ENCODE assay signal across 23 mouse cellular contexts in genomic region chr5:144234222-144234621, GRCm38 (mm10). TPM values are rescaled to one million over a fixed set of nuclear protein-coding genes. Genes with fewer than 3 reads are reported as not detected.
DNase-seq lines count a peak whose midpoint lies in the region; ATAC-seq and TF ChIP-seq lines count a peak whose summit lies in the region.
"Had no signal": no experiment of that assay in that cellular context is flagged by ENCODE, and none has a peak within 500 bp of the region (broad histone marks: within the 10 kb centered on the region; RNA-seq: fewer than 3 reads in every experiment).

No protein-coding gene starts in this region.

- TF ChIP-seq POLR2A in lung, adult 2 months (IDR thresholded peaks at IDR 0.05; ENCODE audit: borderline replicate concordance, extremely low read depth, low read depth, low read length), result no peak

- H3K36me3 ChIP-seq in lung, embryonic 16.5 days (ENCODE audit: control insufficient read depth, insufficient read depth, low read length), result no peaks in the 10 kb centered on the region
- no peaks in the 10 kb centered on the region for H3K36me3 ChIP-seq in hindbrain, embryonic 12.5 days
- H3K36me3 ChIP-seq: G1E; heart, embryonic 13.5 days had no signal

- 0 out of 2 replicates have a peak overlapping the region, but pooled peaks have one; percentile 52 for H3K27ac ChIP-seq in lung, embryonic 16.5 days (ENCODE audit: low read length)
- no peak overlapping the region for H3K27ac ChIP-seq in hindbrain, embryonic 12.5 days
- H3K27ac ChIP-seq: forebrain, embryonic 13.5 days; gastrocnemius, adult 2 months; heart, embryonic 13.5 days had no signal

- H3K27me3 ChIP-seq in lung, embryonic 16.5 days (ENCODE audit: control insufficient read depth, insufficient read depth, low read depth, low read length), result no peaks in the 10 kb centered on the region
- no peaks in the 10 kb centered on the region for H3K27me3 ChIP-seq in hindbrain, embryonic 12.5 days
- H3K27me3 ChIP-seq: forebrain, embryonic 13.5 days; heart, embryonic 13.5 days; Patski had no signal

- 0 out of 2 replicates have a peak, but pooled peaks cover 2% of the 10 kb centered on the region for H3K9me3 ChIP-seq in lung, embryonic 16.5 days (ENCODE audit: control insufficient read depth, low read length)
- no peaks in the 10 kb centered on the region for H3K9me3 ChIP-seq in hindbrain, embryonic 12.5 days (replicated peaks)
- H3K9me3 ChIP-seq: forebrain, embryonic 13.5 days; G1E had no signal

- H3K4me1 ChIP-seq in lung, embryonic 16.5 days (replicated peaks; ENCODE audit: control insufficient read depth, insufficient read depth, low read length), result no peaks in the 10 kb centered on the region
- H3K4me1 ChIP-seq in lung, adult 2 months (ENCODE audit: control insufficient read depth, insufficient read depth, low read length), result peaks cover 3% of the 10 kb centered on the region; the same call in 1 of the 2 replicates
- H3K4me1 ChIP-seq in hindbrain, embryonic 12.5 days, result no peaks in the 10 kb centered on the region
- H3K4me1 ChIP-seq: forebrain, embryonic 13.5 days; heart, embryonic 13.5 days had no signal

- H3K4me2 ChIP-seq in lung, embryonic 16.5 days (ENCODE audit: low read depth, low read length), result no peak overlapping the region
- H3K4me2 ChIP-seq in hindbrain, embryonic 12.5 days (replicated peaks), result no peak overlapping the region
- H3K4me2 ChIP-seq: forebrain, embryonic 13.5 days; heart, embryonic 13.5 days had no signal

- ATAC-seq in lung, embryonic 16.5 days (ENCODE audit: low read depth), result no peak
- 0 out of 2 replicates have a peak, but pooled peaks have one; percentile 23 for ATAC-seq in granulocyte monocyte progenitor cell, adult 5-6 weeks (replicated peaks; ENCODE audit: poor library complexity, severe bottlenecking)
- ATAC-seq in hindbrain, embryonic 12.5 days (ENCODE audit: low FRiP score), result no peak
- ATAC-seq: CD4-positive, CD25-positive, alpha-beta regulatory T cell, adult 4 months; forebrain, embryonic 13.5 days; forebrain, postnatal 0 days; hindbrain, embryonic 16.5 days; inflammation-experienced regulatory T-cells, adult 6 months; Patski had no signal

- no peak overlapping the region for H3K9ac ChIP-seq in lung, embryonic 16.5 days (ENCODE audit: low read length)
- no peak overlapping the region for H3K9ac ChIP-seq in hindbrain, embryonic 12.5 days
- H3K9ac ChIP-seq: forebrain, embryonic 13.5 days; forebrain, postnatal 0 days; heart, embryonic 13.5 days had no signal

- DNase-seq in lung, adult 2 months, result no peak
- DNase-seq in MEL-GATA-1-ER (ENCODE audit: extremely low read depth, low read depth), result peak; percentile 65
- DNase-seq in thymus, postnatal 14 days, result no peak
- DNase-seq: adrenal gland, postnatal 10 days; B cell, adult 2 months; cerebellum, adult 18-20 months; cerebellum, adult 9-11 months; cerebellum, postnatal 36 days; forebrain, postnatal 0 days; gastrocnemius, adult 2 months; gastrocnemius, postnatal 25 days; heart, adult 11 months; heart, postnatal 36 days had no signal

- 63% methylated on average over 6 of the region's 6 CpGs for WGBS in lung, embryonic 16.5 days
- 62% methylated on average over 6 of the region's 6 CpGs for WGBS in lung, adult 2 months
- 70% methylated on average over 6 of the region's 6 CpGs for WGBS in hindbrain, embryonic 12.5 days

- TF ChIP-seq CTCF in lung, adult 2 months (IDR thresholded peaks at IDR 0.05; ENCODE audit: insufficient read depth, low read length), result no peak

- H3K4me3 ChIP-seq in lung, embryonic 16.5 days (ENCODE audit: low read length), result no peak overlapping the region
- no peak overlapping the region for H3K4me3 ChIP-seq in lung, adult 2 months (replicated peaks; ENCODE audit: extremely low read depth, low read depth, low read length)
- H3K4me3 ChIP-seq in hindbrain, embryonic 12.5 days, result no peak overlapping the region
- H3K4me3 ChIP-seq: forebrain, embryonic 13.5 days; gastrocnemius, adult 2 months; heart, embryonic 13.5 days had no signal

RNA-seq across cellular contexts. Expression of gene Bri3, which starts 10.0 kb away (rescaled TPM):
- 114 and 124 TPM in 2 replicates for polyA plus RNA-seq in lung, embryonic 16.5 days (2015; fragmentation: Nextera tagmentation; extraction: Ambion mirVana)
- 164 and 182 TPM in 2 replicates for polyA plus RNA-seq in lung, adult 2 months (2012; rRNA removed)
- 29.1 and 56.1 TPM in 2 replicates for total RNA-seq in granulocyte monocyte progenitor cell, adult 5-6 weeks (2014; fragmentation: Nextera tagmentation)
- 12.2 and 20.2 TPM in 2 replicates for total RNA-seq in granulocyte monocyte progenitor cell, adult 5-6 weeks (2017)
- polyA plus RNA-seq in hindbrain, embryonic 12.5 days (2016; fragmentation: Nextera tagmentation; extraction: Ambion mirVana), result 126 and 150 TPM in 2 replicates

RNA-seq across cellular contexts. Expression of gene Tecpr1, which starts 10.8 kb away (rescaled TPM):
- polyA plus RNA-seq in lung, embryonic 16.5 days (2015; fragmentation: Nextera tagmentation; extraction: Ambion mirVana), result 28.4 and 31.7 TPM in 2 replicates
- 107 and 117 TPM in 2 replicates for polyA plus RNA-seq in lung, adult 2 months (2012; rRNA removed)
- total RNA-seq in granulocyte monocyte progenitor cell, adult 5-6 weeks (2014; fragmentation: Nextera tagmentation), result 1.4 and 6.1 TPM in 2 replicates
- total RNA-seq in granulocyte monocyte progenitor cell, adult 5-6 weeks (2017), result 1.1 and 3.3 TPM in 2 replicates
- polyA plus RNA-seq in hindbrain, embryonic 12.5 days (2016; fragmentation: Nextera tagmentation; extraction: Ambion mirVana), result 35.9 and 36.6 TPM in 2 replicates

RNA-seq across cellular contexts. Expression of gene Bhlha15, which starts 44.1 kb away (rescaled TPM):
- 0.33 and 0.59 TPM in 2 replicates for polyA plus RNA-seq in lung, embryonic 16.5 days (2015; fragmentation: Nextera tagmentation; extraction: Ambion mirVana)
- 1.1 and 1.6 TPM in 2 replicates for polyA plus RNA-seq in lung, adult 2 months (2012; rRNA removed)
- 3.5 and 4.4 TPM in 2 replicates for total RNA-seq in granulocyte monocyte progenitor cell, adult 5-6 weeks (2014; fragmentation: Nextera tagmentation)
- total RNA-seq in granulocyte monocyte progenitor cell, adult 5-6 weeks (2017), result 1.3 and 1.9 TPM in 2 replicates
- 0.08 TPM in 2 replicates for polyA plus RNA-seq in hindbrain, embryonic 12.5 days (2016; fragmentation: Nextera tagmentation; extraction: Ambion mirVana)
- total RNA-seq: forebrain, postnatal 0 days; gastrocnemius, adult 2 months; gastrocnemius, postnatal 25 days; heart, postnatal 36 days had no signal
- polyA plus RNA-seq: forebrain, postnatal 0 days had no signal
